Mouse (Mus musculus) midbrain, embryonic 10.5 days (tissue): ENCODE measurements around the gene Gm21188. TPM values are rescaled to one million over a fixed set of nuclear protein-coding genes. Genes with fewer than 3 reads are reported as not detected.
"Not testable (repeated sequence)": the region's sequence is repeated elsewhere in the genome, so short reads cannot be mapped to it uniquely, and the experiment has no call there.

Experiments
- DNase-seq: peaks from one replicate; pipeline ENCODE4 v3.0.0-alpha.2; 2017; ENCODE audit warnings: low spot score
- H3K27ac ChIP-seq: fragments of 300-500 bp; sonication (generic); replicated peaks from 2 replicates; pipeline ENCODE4 v1.5.1; 2016; ENCODE audit warnings: mild to moderate bottlenecking
- H3K27me3 ChIP-seq: fragments of 300-500 bp; sonication (generic); 2 replicates; pipeline ENCODE4 v1.6.1; 2016; ENCODE audit warnings: low read depth, mild to moderate bottlenecking; ENCODE audit not compliant: poor library complexity, severe bottlenecking
- H3K36me3 ChIP-seq: fragments of 300-500 bp; sonication (generic); 2 replicates; pipeline ENCODE4 v1.6.1; 2016; ENCODE audit warnings: mild to moderate bottlenecking, moderate library complexity
- H3K4me1 ChIP-seq: fragments of 300-500 bp; sonication (generic); 2 replicates; pipeline ENCODE4 v1.6.1; 2016
- H3K4me3 ChIP-seq: fragments of 300-500 bp; sonication (generic); 2 replicates; pipeline ENCODE4 v1.5.1; 2016; ENCODE audit warnings: mild to moderate bottlenecking, moderate library complexity
- H3K9me3 ChIP-seq: fragments of 300-500 bp; sonication (generic); replicated peaks from 2 replicates; pipeline ENCODE4 v1.6.1; 2016; ENCODE audit warnings: mild to moderate bottlenecking
- WGBS: fragments of 180-500 bp; shearing (Covaris S2); methylation state at CpG from one replicate; pipeline ENCODE4 v1.1.7; 2016; 5-methylcytosine and 5-hydroxymethylcytosine counted together
- polyA plus RNA-seq: library from polyadenylated mRNA; unstranded; fragments of >200 nt; fragmentation: Nextera tagmentation; extraction: Ambion mirVana; gene quantifications from 2 replicates; pipeline ENCODE4 v1.2.1, GENCODE M21; 2016

Gene Gm21188
- polyA plus RNA-seq, 1 experiment from 2014 or later = not detected

GRCm38 (mm10) chr13:120041145-120041544 is 10.8 kb downstream of the Gm21188 start:
- H3K9me3 ChIP-seq, H3K36me3 ChIP-seq, H3K27ac ChIP-seq, H3K4me1 ChIP-seq, DNase-seq, H3K4me3 ChIP-seq: not testable (repeated sequence)
- H3K27me3 ChIP-seq = peaks cover 43% of the 10 kb centered on the region
- no CpG with 5 or more reads among the region's 1 CpGs for WGBS

DNA sequence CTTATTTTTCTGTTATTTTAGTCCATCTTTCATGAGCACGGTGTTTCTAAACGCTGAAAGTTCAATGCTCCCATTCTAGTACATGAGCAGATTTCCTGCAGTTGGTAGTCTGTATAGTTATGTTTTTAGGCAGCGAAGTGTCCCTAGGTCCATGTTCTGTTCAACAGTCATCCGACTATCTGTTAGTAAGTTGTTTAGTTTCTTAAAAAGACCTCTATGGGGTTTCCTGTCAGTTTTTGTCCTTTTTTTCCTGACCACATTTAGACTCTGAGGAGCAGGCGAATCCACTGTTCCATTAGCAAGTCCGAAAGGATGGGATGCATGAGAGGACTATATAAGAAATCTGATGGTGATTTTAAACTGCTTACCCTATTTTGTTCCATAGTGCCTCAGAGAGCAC is 14.1 kb downstream of the Gm21188 start:
- H3K27ac ChIP-seq, H3K4me3 ChIP-seq, H3K4me1 ChIP-seq, DNase-seq, H3K9me3 ChIP-seq, H3K36me3 ChIP-seq: not testable (repeated sequence)
- WGBS = 5% methylated on average over 6 of the region's 6 CpGs
- peaks cover 48% of the 10 kb centered on the region for H3K27me3 ChIP-seq

GRCm38 (mm10) chr13:120036577-120037115 is 15.3 kb downstream of the Gm21188 start:
- DNase-seq = peak; percentile 14
- peaks cover 44% of the 10 kb centered on the region for H3K27me3 ChIP-seq
- H3K27ac ChIP-seq, H3K4me3 ChIP-seq, H3K4me1 ChIP-seq, H3K9me3 ChIP-seq, H3K36me3 ChIP-seq: not testable (repeated sequence)
- under 1% methylated on average over 25 of the region's 25 CpGs for WGBS

DNA sequence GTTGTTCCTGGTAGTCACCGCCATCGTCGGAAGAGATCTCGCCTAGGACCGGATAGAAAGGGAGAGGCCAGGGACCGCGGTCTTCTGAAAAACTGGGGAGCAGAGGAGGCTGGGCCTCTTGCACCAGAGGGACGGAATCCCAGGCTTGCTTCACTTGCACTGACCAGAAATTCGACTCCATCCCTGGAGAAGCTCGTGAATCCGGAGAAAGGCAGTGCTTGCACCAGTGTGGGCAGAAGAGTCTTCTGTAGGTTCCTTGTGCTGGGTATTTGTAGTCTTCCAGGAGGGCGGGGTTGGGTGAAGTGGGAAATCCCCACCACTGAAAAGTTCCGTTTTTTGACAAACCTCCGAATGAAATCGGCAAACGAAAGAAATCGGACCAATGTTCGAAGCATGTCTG is 16.8 kb downstream of the Gm21188 start:
- H3K36me3 ChIP-seq, H3K4me3 ChIP-seq, H3K9me3 ChIP-seq, H3K4me1 ChIP-seq, DNase-seq, H3K27ac ChIP-seq: not testable (repeated sequence)
- WGBS = under 1% methylated on average over 11 of the region's 18 CpGs
- peaks cover 44% of the 10 kb centered on the region for H3K27me3 ChIP-seq

- H3K4me1 ChIP-seq, H3K4me3 ChIP-seq, DNase-seq, H3K27ac ChIP-seq, H3K36me3 ChIP-seq, H3K9me3 ChIP-seq: not testable (repeated sequence)
- 0% methylated on average over 3 of the region's 10 CpGs for WGBS
- peaks cover 42% of the 10 kb centered on the region for H3K27me3 ChIP-seq
Measured at GRCm38 (mm10) chr13:120034637-120035036, 17.4 kb downstream of the Gm21188 start.

GRCm38 (mm10) chr13:120033516-120034190 is 18.3 kb downstream of the Gm21188 start:
- WGBS = 2% methylated on average over 19 of the region's 19 CpGs
- H3K27me3 ChIP-seq = peaks cover 43% of the 10 kb centered on the region
- H3K9me3 ChIP-seq, DNase-seq, H3K4me1 ChIP-seq, H3K4me3 ChIP-seq, H3K36me3 ChIP-seq, H3K27ac ChIP-seq: not testable (repeated sequence)

DNA sequence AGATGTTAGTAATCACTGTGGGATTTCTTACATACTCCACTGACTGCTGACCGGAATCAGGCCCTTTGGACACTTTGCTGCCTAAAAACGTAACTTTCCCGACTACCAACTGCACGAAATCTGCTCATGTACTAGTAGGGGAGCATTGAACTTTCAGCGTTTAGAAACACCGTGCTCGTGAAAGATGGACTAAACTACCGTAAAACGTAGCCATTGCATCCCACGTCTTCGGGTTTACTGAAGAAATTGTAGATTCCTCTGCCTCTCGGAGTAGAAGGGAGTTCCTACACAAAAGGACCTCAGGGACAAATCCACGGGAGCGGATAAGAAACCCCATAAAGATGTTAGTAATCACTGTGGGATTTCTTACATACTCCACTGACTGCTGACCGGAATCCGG is 20.3 kb downstream of the Gm21188 start:
- H3K4me1 ChIP-seq, H3K4me3 ChIP-seq, H3K36me3 ChIP-seq, DNase-seq, H3K9me3 ChIP-seq, H3K27ac ChIP-seq: not testable (repeated sequence)
- H3K27me3 ChIP-seq = peaks cover 34% of the 10 kb centered on the region
- WGBS = under 1% methylated on average over 16 of the region's 16 CpGs

DNA sequence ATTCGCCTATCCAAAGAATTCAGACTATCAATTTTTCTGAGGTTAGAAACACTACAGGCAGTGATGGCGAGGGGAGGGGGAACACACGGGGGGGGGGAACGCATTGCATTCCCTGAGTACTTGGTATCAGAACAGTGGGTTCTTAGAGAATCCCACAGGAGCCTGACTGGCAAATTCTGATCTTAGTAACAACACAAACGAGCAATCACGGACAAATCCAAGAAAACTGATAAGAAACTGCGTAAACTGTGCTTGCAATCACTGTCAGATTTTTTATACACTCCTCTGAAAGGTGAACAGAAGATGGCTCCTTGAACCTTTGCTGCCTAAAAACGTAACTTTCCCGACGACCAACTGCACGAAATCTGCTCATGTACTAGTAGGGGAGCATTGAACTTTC is 24.6 kb downstream of the Gm21188 start:
- under 1% methylated on average over 11 of the region's 11 CpGs for WGBS
- not testable (repeated sequence) for H3K9me3 ChIP-seq, H3K36me3 ChIP-seq, H3K4me3 ChIP-seq, H3K27ac ChIP-seq, H3K4me1 ChIP-seq
- peak; percentile 11 for DNase-seq
- H3K27me3 ChIP-seq = peaks cover 42% of the 10 kb centered on the region

GRCm38 (mm10) chr13:120026911-120027310 is 25.1 kb downstream of the Gm21188 start, which contains the start of gene Gm36079:
TSS of gene Gm36079 (minus strand) at chr13:120027011.
- H3K27me3 ChIP-seq = peaks cover 39% of the 10 kb centered on the region
- H3K36me3 ChIP-seq, H3K27ac ChIP-seq, H3K4me1 ChIP-seq, H3K4me3 ChIP-seq, H3K9me3 ChIP-seq, DNase-seq: not testable (repeated sequence)
- 0% methylated on average over 6 of the region's 17 CpGs for WGBS

- not testable (repeated sequence) for DNase-seq, H3K4me3 ChIP-seq, H3K9me3 ChIP-seq, H3K27ac ChIP-seq, H3K4me1 ChIP-seq, H3K36me3 ChIP-seq
- peaks cover 38% of the 10 kb centered on the region for H3K27me3 ChIP-seq
- 0% methylated on average over 3 of the region's 13 CpGs for WGBS
Measured at GRCm38 (mm10) chr13:120026373-120026772, 25.6 kb downstream of the Gm21188 start.

- H3K4me1 ChIP-seq, H3K4me3 ChIP-seq, DNase-seq, H3K27ac ChIP-seq, H3K36me3 ChIP-seq, H3K9me3 ChIP-seq: not testable (repeated sequence)
- 11% methylated on average over 4 of the region's 4 CpGs for WGBS
- H3K27me3 ChIP-seq = peaks cover 41% of the 10 kb centered on the region
Measured at GRCm38 (mm10) chr13:120025576-120025975, 26.4 kb downstream of the Gm21188 start.

DNA sequence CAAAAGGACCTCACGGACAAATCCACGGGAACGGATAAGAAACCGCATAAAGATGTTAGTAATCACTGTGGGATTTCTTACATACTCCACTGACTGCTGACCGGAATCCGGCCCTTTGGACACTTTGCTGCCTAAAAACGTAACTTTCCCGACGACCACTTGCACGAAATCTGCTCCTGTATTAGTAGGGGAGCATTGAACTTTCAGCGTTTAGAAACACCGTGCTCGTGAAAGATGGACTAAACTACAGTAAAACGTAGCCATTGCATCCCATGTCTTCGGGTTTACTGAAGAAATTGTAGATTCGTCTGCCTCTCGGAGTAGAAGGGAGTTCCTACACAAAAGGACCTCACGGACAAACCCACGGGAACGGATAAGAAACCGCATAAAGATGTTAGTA is 27.0 kb downstream of the Gm21188 start:
- H3K27ac ChIP-seq, DNase-seq, H3K4me3 ChIP-seq, H3K9me3 ChIP-seq, H3K4me1 ChIP-seq, H3K36me3 ChIP-seq: not testable (repeated sequence)
- peaks cover 47% of the 10 kb centered on the region for H3K27me3 ChIP-seq
- 3% methylated on average over 21 of the region's 21 CpGs for WGBS

DNA sequence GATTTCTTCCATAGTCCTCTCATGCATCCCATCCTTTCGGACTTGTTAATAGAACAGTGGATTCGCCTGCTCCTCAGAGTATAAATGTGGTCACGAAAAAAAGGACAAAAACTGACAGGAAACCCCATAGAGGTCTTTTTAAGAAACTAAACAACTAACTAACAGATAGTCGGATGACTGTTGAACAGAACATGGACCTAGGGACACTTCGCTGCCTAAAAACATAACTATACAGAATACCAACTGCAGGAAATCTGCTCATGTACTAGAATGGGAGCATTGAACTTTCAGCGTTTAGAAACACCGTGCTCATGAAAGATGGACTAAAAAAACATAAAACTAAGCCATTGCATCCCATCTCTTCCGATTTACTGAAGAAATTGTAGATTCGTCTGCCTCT is 27.4 kb downstream of the Gm21188 start:
- H3K9me3 ChIP-seq, H3K36me3 ChIP-seq, H3K4me3 ChIP-seq, DNase-seq, H3K4me1 ChIP-seq, H3K27ac ChIP-seq: not testable (repeated sequence)
- 10% methylated on average over 9 of the region's 9 CpGs for WGBS
- peaks cover 49% of the 10 kb centered on the region for H3K27me3 ChIP-seq
